Mouse (Mus musculus): Measurements from ENCODE around the gene Rbp4. TPM values are rescaled to one million over a fixed set of nuclear protein-coding genes. Genes with fewer than 3 reads are reported as not detected.

Rbp4 gene
- 17.6 and 23.6 TPM in 2 replicates for polyA plus RNA-seq (2012; rRNA removed)

GRCm38 (mm10) chr19:38125219-38125610 is at the start of gene Rbp4:
Gene Rbp4, minus strand, starts transcription at chr19:38125281.
- Histone ChIP-seq H3K36me3 (ENCODE audit: control insufficient read depth, insufficient read depth, low read length) (no peaks in the 10 kb centered on the region), H3K4me3 (ENCODE audit: insufficient read depth, low read depth, low read length) (peak within 1 kb of the TSS; percentile 45), H3K4me1 (ENCODE audit: control insufficient read depth, insufficient read depth, low read length) (no peaks in the 10 kb centered on the region), H3K27me3 (replicated peaks; ENCODE audit: control insufficient read depth, insufficient read depth, low read length) (no peaks in the 10 kb centered on the region), H3K27ac (ENCODE audit: insufficient read depth, low read depth, low read length) (no peak within 1 kb of the TSS)
- 58% methylated on average over 6 of the region's 6 CpGs for WGBS
- TF ChIP-seq POLR2A (IDR thresholded peaks at IDR 0.05; ENCODE audit: low read depth, low read length), result no peak
- TF ChIP-seq CTCF (conservative IDR thresholded peaks at IDR 0.05; ENCODE audit: insufficient read depth, insufficient read length, low read depth, low read length), result no peak
- no peak for DNase-seq

GRCm38 (mm10) chr19:38164633-38165032 is 39.6 kb upstream of the Rbp4 start:
- TF ChIP-seq CTCF (conservative IDR thresholded peaks at IDR 0.05; ENCODE audit: insufficient read depth, insufficient read length, low read depth, low read length), result no peak
- no peak for TF ChIP-seq POLR2A (IDR thresholded peaks at IDR 0.05; ENCODE audit: low read depth, low read length)
- 49% methylated on average over 2 of the region's 2 CpGs for WGBS
- DNase-seq, result no peak
- Histone ChIP-seq H3K27me3 (replicated peaks; ENCODE audit: control insufficient read depth, insufficient read depth, low read length) (no peaks in the 10 kb centered on the region), H3K27ac (ENCODE audit: insufficient read depth, low read depth, low read length) (no peak overlapping the region), H3K4me3 (ENCODE audit: insufficient read depth, low read depth, low read length) (no peak overlapping the region), H3K4me1 (ENCODE audit: control insufficient read depth, insufficient read depth, low read length) (no peaks in the 10 kb centered on the region), H3K36me3 (ENCODE audit: control insufficient read depth, insufficient read depth, low read length) (no peaks in the 10 kb centered on the region)

- no peak overlapping the region for H3K4me3 ChIP-seq (ENCODE audit: insufficient read depth, low read depth, low read length)
- H3K36me3 ChIP-seq (ENCODE audit: control insufficient read depth, insufficient read depth, low read length), result no peaks in the 10 kb centered on the region
- TF ChIP-seq CTCF (conservative IDR thresholded peaks at IDR 0.05; ENCODE audit: insufficient read depth, insufficient read length, low read depth, low read length) (no peak), POLR2A (IDR thresholded peaks at IDR 0.05; ENCODE audit: low read depth, low read length) (no peak)
- H3K27me3 ChIP-seq (replicated peaks; ENCODE audit: control insufficient read depth, insufficient read depth, low read length), result no peaks in the 10 kb centered on the region
- H3K4me1 ChIP-seq (ENCODE audit: control insufficient read depth, insufficient read depth, low read length), result no peaks in the 10 kb centered on the region
- WGBS, result 79% methylated on average over 21 of the region's 21 CpGs
- no peak overlapping the region for H3K27ac ChIP-seq (ENCODE audit: insufficient read depth, low read depth, low read length)
- no peak for DNase-seq
These were observed 36.7 kb upstream of the Rbp4 start for GRCm38 (mm10) chr19:38161648-38162354.

GRCm38 (mm10) chr19:38156243-38156642 is 31.2 kb upstream of the Rbp4 start:
- WGBS, result 97% methylated on average over 1 of the region's 1 CpGs
- DNase-seq, result no peak
- Histone ChIP-seq H3K4me1 (ENCODE audit: control insufficient read depth, insufficient read depth, low read length) (no peaks in the 10 kb centered on the region), H3K27me3 (replicated peaks; ENCODE audit: control insufficient read depth, insufficient read depth, low read length) (no peaks in the 10 kb centered on the region), H3K27ac (ENCODE audit: insufficient read depth, low read depth, low read length) (no peak overlapping the region), H3K4me3 (ENCODE audit: insufficient read depth, low read depth, low read length) (no peak overlapping the region), H3K36me3 (ENCODE audit: control insufficient read depth, insufficient read depth, low read length) (no peaks in the 10 kb centered on the region)
- TF ChIP-seq POLR2A (IDR thresholded peaks at IDR 0.05; ENCODE audit: low read depth, low read length), result no peak
- TF ChIP-seq CTCF (conservative IDR thresholded peaks at IDR 0.05; ENCODE audit: insufficient read depth, insufficient read length, low read depth, low read length), result no peak; the same call in 1 of the 2 replicates

GRCm38 (mm10) chr19:38143540-38144271 is 18.6 kb upstream of the Rbp4 start:
- no peak for DNase-seq
- WGBS, result 73% methylated on average over 4 of the region's 4 CpGs

GRCm38 (mm10) chr19:38134806-38135205 is 9.7 kb upstream of the Rbp4 start:
- Histone ChIP-seq H3K27ac (ENCODE audit: insufficient read depth, low read depth, low read length) (no peak overlapping the region), H3K4me1 (ENCODE audit: control insufficient read depth, insufficient read depth, low read length) (no peaks in the 10 kb centered on the region), H3K36me3 (ENCODE audit: control insufficient read depth, insufficient read depth, low read length) (no peaks in the 10 kb centered on the region), H3K27me3 (replicated peaks; ENCODE audit: control insufficient read depth, insufficient read depth, low read length) (no peaks in the 10 kb centered on the region), H3K4me3 (ENCODE audit: insufficient read depth, low read depth, low read length) (no peak overlapping the region)
- 83% methylated on average over 6 of the region's 6 CpGs for WGBS
- TF ChIP-seq CTCF (conservative IDR thresholded peaks at IDR 0.05; ENCODE audit: insufficient read depth, insufficient read length, low read depth, low read length) (no peak), POLR2A (IDR thresholded peaks at IDR 0.05; ENCODE audit: low read depth, low read length) (no peak)
- no peak for DNase-seq

More at GRCm38 (mm10) chr19:38143540-38144271, 18.6 kb upstream of the Rbp4 start:
- no peaks in the 10 kb centered on the region for H3K27me3 ChIP-seq (replicated peaks; ENCODE audit: control insufficient read depth, insufficient read depth, low read length)
- H3K4me1 ChIP-seq (ENCODE audit: control insufficient read depth, insufficient read depth, low read length), result no peaks in the 10 kb centered on the region
- no peaks in the 10 kb centered on the region for H3K36me3 ChIP-seq (ENCODE audit: control insufficient read depth, insufficient read depth, low read length)
- H3K27ac ChIP-seq (ENCODE audit: insufficient read depth, low read depth, low read length), result no peak overlapping the region
- no peak overlapping the region for H3K4me3 ChIP-seq (ENCODE audit: insufficient read depth, low read depth, low read length)
- TF ChIP-seq CTCF (conservative IDR thresholded peaks at IDR 0.05; ENCODE audit: insufficient read depth, insufficient read length, low read depth, low read length), result no peak
- TF ChIP-seq POLR2A (IDR thresholded peaks at IDR 0.05; ENCODE audit: low read depth, low read length), result no peak

GRCm38 (mm10) chr19:38133986-38134385 is 8.9 kb upstream of the Rbp4 start:
- no peak for TF ChIP-seq POLR2A (IDR thresholded peaks at IDR 0.05; ENCODE audit: low read depth, low read length)
- no peak for TF ChIP-seq CTCF (conservative IDR thresholded peaks at IDR 0.05; ENCODE audit: insufficient read depth, insufficient read length, low read depth, low read length)
- no peaks in the 10 kb centered on the region for H3K36me3 ChIP-seq (ENCODE audit: control insufficient read depth, insufficient read depth, low read length)
- no peak overlapping the region for H3K4me3 ChIP-seq (ENCODE audit: insufficient read depth, low read depth, low read length)
- no peak for DNase-seq
- H3K4me1 ChIP-seq (ENCODE audit: control insufficient read depth, insufficient read depth, low read length), result no peaks in the 10 kb centered on the region
- H3K27ac ChIP-seq (ENCODE audit: insufficient read depth, low read depth, low read length), result no peak overlapping the region
- no peaks in the 10 kb centered on the region for H3K27me3 ChIP-seq (replicated peaks; ENCODE audit: control insufficient read depth, insufficient read depth, low read length)
- 46% methylated on average over 11 of the region's 11 CpGs for WGBS

All from kidney, adult 2 months (tissue).